Comparison of ENCODE assay signal across 19 mouse cellular contexts in genomic region chr13:101115296-101115695, GRCm38 (mm10).
DNase-seq lines count a peak whose midpoint lies in the region; ATAC-seq and TF ChIP-seq lines count a peak whose summit lies in the region.
"Had no signal": no experiment of that assay in that cellular context is flagged by ENCODE, and none has a peak within 500 bp of the region (broad histone marks: within the 10 kb centered on the region; RNA-seq: fewer than 3 reads in every experiment).

No protein-coding gene starts in this region.

- no peaks in the 10 kb centered on the region for H3K4me1 ChIP-seq in heart, embryonic 12.5 days (replicated peaks)

- no peak for ATAC-seq in heart, embryonic 12.5 days (ENCODE audit: insufficient number of reproducible peaks, low FRiP score)
- ATAC-seq: activated CD4-positive, CD25-positive, alpha-beta regulatory T cell, adult 4 months; CD4-positive, CD25-positive, alpha-beta regulatory T cell, adult 4 months; Patski had no signal

- no peaks in the 10 kb centered on the region for H3K79me2 ChIP-seq in myocyte (ENCODE audit: control insufficient read depth, insufficient read depth)

- no peak overlapping the region for H3K4me3 ChIP-seq in heart, embryonic 12.5 days
- no peak overlapping the region for H3K4me3 ChIP-seq in myocyte

- H3K9me3 ChIP-seq in heart, embryonic 12.5 days (replicated peaks): no peaks in the 10 kb centered on the region
- H3K9me3 ChIP-seq: G1E had no signal

- no peak overlapping the region for H3K9ac ChIP-seq in heart, embryonic 12.5 days

- no peak overlapping the region for H3K27ac ChIP-seq in heart, embryonic 12.5 days (ENCODE audit: poor library complexity, severe bottlenecking)

- no peaks in the 10 kb centered on the region for H3K36me3 ChIP-seq in heart, embryonic 12.5 days
- H3K36me3 ChIP-seq in myocyte (ENCODE audit: control insufficient read depth, insufficient read depth): no peaks in the 10 kb centered on the region
- H3K36me3 ChIP-seq: G1E had no signal

- DNase-seq in heart, adult 11 months: peak; percentile 77
- no peak for DNase-seq in adrenal gland, postnatal 25 days
- DNase-seq: adrenal gland, adult 2 months; adrenal gland, adult 8-10 months; adrenal gland, postnatal 10 days; adrenal gland, postnatal 14 days; adrenal gland, postnatal 36 days; B cell, adult 2 months; cerebellum, adult 11 months; cerebellum, adult 11-12 months; cerebellum, adult 18-20 months; cerebellum, adult 2 months had no signal

- H3ac ChIP-seq in myocyte (ENCODE audit: control insufficient read depth, insufficient read length): no peak overlapping the region

- no peaks in the 10 kb centered on the region for H3K27me3 ChIP-seq in heart, embryonic 12.5 days (replicated peaks)
- H3K27me3 ChIP-seq in myocyte (ENCODE audit: control insufficient read depth, insufficient read depth, insufficient read length): no peaks in the 10 kb centered on the region
- H3K27me3 ChIP-seq: CH12.LX had no signal

- TF ChIP-seq POLR2A in myocyte (IDR thresholded peaks at IDR 0.05; ENCODE audit: insufficient read length, low read depth): no peak

- no peak overlapping the region for H3K4me2 ChIP-seq in heart, embryonic 12.5 days
- no peak overlapping the region for H3K4me2 ChIP-seq in myocyte (ENCODE audit: low read depth)

- 59% methylated on average over 5 of the region's 5 CpGs for WGBS in heart, embryonic 12.5 days

TF ChIP-seq in myocyte, 11 proteins besides CTCF, POLR2A, EP300 and RAD21:
- no peak for TF ChIP-seq MAX (IDR thresholded peaks at IDR 0.05; ENCODE audit: low read depth)
- peak in 2 of 3 experiments; percentile 56 to 71 for TF ChIP-seq MYOD1 (IDR thresholded peaks at IDR 0.05; ENCODE audit: control insufficient read depth in 1 of 3, insufficient read length in 2 of 3, low read depth in 2 of 3)
- no peak for TF ChIP-seq POLR2AphosphoS2 (IDR thresholded peaks at IDR 0.05; ENCODE audit: insufficient read length, low read depth)
- peak in 1 of 3 experiments; percentile 30 for TF ChIP-seq MYOG (IDR thresholded peaks at IDR 0.05; ENCODE audit: control insufficient read depth in 1 of 3, insufficient read depth in 1 of 3, insufficient read length in 2 of 3, low read depth in 2 of 3)
